ENCODE assay signal across 9 mouse cellular contexts in genomic region chr13:71649876-71650275, GRCm38 (mm10).
"Had no signal": no experiment of that assay in that cellular context is flagged by ENCODE, and none has a peak within 500 bp of the region (broad histone marks: within the 10 kb centered on the region; RNA-seq: fewer than 3 reads in every experiment).

No protein-coding gene starts in this region.

- H3K9me3 ChIP-seq: limb, embryonic 13.5 days; midbrain, embryonic 13.5 days had no signal

- H3K27ac ChIP-seq: limb, embryonic 13.5 days; liver, embryonic 14.5 days; midbrain, embryonic 13.5 days; stomach, postnatal 0 days had no signal

- H3K4me2 ChIP-seq: limb, embryonic 13.5 days; midbrain, embryonic 13.5 days had no signal

- H3K9ac ChIP-seq: limb, embryonic 13.5 days; liver, embryonic 14.5 days; midbrain, embryonic 13.5 days had no signal

- H3K4me3 ChIP-seq: limb, embryonic 13.5 days; midbrain, embryonic 13.5 days had no signal

- H3K36me3 ChIP-seq: limb, embryonic 13.5 days; midbrain, embryonic 13.5 days had no signal

- H3K27me3 ChIP-seq: midbrain, embryonic 13.5 days had no signal

- DNase-seq: kidney, postnatal 14 days; left cerebral cortex, postnatal 4 days; lung, adult 18-20 months; lung, postnatal 36 days had no signal

- ATAC-seq: lung, postnatal 0 days; midbrain, embryonic 13.5 days had no signal
